Mouse (Mus musculus) spleen, postnatal 14 days (tissue): Measurements from ENCODE around the gene Hspe1.

Source experiments
- DNase-seq, 2 experiments: peaks; one replicate each; pipeline ENCODE4 v3.0.0; 2021 to 2022; ENCODE audit warnings: low spot score in 2 of 2

Gene Hspe1

DNA sequence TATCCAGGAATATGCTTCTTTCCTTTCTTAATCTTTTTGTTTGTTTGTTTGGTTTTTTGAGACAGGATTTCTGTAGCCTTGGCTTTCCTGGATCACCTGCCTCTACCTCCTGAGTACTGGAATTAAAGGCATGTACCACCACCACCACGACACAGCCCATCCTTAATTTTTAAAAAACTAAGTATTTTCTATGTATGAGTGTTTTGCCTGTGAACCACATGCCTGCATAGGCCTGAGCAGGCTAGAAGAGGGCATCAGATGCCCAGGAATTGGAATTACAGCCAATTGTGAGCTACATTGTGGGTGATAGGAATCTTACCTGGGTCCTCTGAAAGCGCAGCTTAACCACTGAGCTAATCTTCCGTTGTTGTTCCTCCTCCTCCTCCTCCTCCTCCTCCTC lies 46.4 kb downstream of the Hspe1 start:
- DNase-seq = no peak

DNA sequence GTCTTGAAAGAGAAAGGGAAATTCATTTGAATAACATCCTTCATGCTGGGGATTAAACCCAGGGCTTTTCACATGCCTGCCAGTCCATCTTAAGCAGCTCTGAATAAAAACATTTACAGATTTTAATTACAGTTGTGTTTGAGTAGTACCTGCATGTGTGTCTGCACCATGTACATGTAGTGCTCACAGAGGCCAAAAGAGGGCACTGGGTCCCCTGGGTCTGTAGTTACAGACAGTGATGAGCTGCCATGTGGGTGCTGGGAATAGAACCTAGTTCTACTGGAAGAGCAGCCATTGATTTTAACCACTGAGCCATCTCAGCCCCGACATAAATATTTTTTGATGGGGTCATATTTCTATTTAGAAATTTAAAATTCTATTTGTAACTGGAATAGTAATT lies 47.9 kb downstream of the Hspe1 start:
- no peak for DNase-seq
